Mouse (Mus musculus) frontal cortex, postnatal 25 days (tissue): ENCODE measurements around the gene Capn9.
A peak's percentile ranks its signal among the peaks of the same experiment; 100 is the strongest.

Source experiments
- DNase-seq, 2 experiments: peaks; one replicate each; pipeline ENCODE4 v3.0.0; 2022; ENCODE audit warnings: low spot score in 2 of 2

Capn9 gene

GRCm38 (mm10) chr8:124575811-124576210 lies at the start of gene Capn9:
Gene Capn9, plus strand, starts transcription at chr8:124576111.
- no peak for DNase-seq

DNA sequence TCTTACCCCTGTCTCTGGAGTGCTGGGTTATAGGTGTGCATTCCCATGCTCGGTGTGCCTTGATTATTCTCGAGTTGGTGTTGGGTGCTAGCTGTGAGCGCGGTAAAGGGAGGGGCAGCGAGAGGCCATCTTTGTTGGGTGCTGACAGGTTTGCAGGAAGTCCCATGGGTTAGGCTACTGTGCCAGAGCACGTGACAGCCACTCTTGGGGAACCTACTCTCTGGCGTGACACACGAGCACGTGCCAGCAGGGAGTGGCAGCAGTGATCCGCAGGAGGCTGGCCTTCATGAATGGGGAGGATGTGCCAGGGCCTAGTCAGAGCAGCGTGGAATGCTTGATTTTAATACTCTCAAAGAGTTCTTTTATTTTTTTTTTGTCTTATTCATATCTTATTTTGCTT lies 49.6 kb upstream of the Capn9 start:
- DNase-seq: no peak

- no peak for DNase-seq
Measured at GRCm38 (mm10) chr8:124530076-124530475, 45.8 kb upstream of the Capn9 start.

GRCm38 (mm10) chr8:124530556-124530955 lies 45.4 kb upstream of the Capn9 start:
- DNase-seq: no peak

GRCm38 (mm10) chr8:124530996-124531395 lies 44.9 kb upstream of the Capn9 start:
- no peak for DNase-seq

GRCm38 (mm10) chr8:124532626-124533025 lies 43.3 kb upstream of the Capn9 start:
- no peak for DNase-seq

DNA sequence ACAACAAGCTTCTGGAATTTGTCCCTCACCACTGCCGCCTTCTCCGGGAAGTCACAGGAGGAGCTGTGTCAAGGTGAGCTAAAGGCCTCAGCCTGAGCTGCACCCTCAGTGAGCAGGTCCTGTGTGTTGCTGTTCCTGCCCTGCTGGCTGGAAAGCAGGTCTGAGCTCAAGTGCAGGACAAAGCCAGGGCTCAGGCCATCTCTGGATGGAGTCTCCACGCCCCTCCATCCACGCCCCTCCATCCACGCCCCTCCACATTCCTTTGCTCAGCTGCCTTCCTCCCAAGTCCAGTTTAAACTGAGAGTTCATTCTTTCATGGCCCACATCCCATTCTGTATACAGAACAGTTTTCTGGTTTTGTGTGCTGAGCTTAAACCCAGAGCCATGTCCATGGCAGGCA lies 40.5 kb upstream of the Capn9 start:
- no peak for DNase-seq

GRCm38 (mm10) chr8:124540906-124541305 lies 35.0 kb upstream of the Capn9 start:
- DNase-seq: no peak

DNA sequence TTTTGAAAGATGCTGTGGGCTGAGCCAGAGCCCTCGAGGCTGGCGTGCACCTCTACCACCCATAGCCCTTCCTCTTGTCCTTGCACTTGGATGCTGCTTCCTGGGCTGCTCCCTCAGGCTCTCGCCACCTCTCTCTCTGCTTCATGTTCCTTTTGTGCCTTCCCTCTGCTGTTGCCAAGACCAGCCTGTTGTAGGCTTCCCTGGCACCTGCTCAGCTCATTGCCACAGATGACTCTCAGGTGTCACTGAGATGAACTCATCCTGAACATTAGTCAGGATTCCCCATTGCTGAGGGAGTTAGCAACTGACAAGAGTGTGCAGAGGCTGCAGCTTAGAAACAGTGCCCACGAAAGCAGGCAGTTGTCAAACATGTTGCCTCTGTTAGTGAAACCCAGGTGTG lies 33.9 kb upstream of the Capn9 start:
- no peak for DNase-seq

- DNase-seq: no peak
Measured at GRCm38 (mm10) chr8:124543272-124543671, 32.6 kb upstream of the Capn9 start.

DNA sequence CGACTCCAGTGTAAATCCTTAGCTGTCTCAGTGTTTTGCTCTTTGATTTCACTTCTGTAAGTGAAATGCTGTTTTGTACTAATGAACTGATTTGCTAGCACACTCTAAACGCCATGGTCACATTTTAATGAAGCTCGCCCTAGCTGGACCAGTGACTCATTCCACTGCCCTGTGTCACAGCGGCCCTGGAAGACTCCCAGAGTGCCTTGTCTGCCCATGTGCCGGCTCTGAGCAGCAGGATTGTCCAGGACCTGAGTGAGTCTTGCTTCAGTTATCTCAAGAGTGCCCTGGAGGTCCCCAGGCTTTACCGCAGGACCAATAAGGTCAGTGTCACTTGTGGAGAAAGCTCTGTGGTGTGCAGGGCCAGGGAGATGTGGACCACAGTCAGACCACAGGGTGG lies 29.5 kb upstream of the Capn9 start:
- no peak for DNase-seq

DNA sequence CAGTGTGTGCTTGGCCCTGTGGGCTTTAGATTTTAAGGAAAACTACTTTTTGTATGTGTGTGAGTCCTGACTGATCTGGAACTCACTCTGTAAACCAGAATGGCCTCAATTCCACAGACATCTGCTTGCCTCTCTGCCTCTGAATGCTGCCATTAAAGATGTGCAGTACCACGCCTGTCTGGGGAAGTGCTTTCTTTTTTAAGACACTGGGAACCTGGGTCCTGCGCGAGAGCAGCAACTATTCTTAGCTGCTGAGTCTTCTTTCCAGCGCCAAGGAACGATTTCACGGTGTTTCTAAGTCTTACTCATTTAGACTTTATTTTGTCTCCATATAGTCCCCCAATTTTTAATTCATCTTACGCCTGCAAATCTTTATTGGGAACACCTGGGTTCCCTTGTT lies 29.1 kb upstream of the Capn9 start:
- no peak for DNase-seq

DNA sequence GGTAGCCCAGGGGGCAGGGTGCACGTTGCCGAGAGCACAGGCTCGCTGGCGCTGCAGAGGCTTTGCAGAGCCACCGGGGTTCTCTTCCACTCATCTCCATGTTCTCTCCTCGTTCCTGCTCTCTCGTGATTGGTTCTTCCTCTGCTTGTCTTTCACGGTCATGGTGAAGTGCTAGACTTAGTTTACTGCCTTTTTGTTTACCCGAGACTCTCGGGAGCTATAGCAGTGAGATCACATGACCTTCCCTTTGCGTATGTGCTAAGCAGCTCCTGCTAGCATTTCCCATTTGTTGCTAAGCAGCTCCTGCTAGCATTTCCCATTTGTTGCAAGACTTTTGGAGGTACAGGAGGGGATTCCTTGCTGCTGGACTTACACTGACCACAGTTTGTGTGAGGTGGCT lies 28.6 kb upstream of the Capn9 start:
- no peak for DNase-seq

DNA sequence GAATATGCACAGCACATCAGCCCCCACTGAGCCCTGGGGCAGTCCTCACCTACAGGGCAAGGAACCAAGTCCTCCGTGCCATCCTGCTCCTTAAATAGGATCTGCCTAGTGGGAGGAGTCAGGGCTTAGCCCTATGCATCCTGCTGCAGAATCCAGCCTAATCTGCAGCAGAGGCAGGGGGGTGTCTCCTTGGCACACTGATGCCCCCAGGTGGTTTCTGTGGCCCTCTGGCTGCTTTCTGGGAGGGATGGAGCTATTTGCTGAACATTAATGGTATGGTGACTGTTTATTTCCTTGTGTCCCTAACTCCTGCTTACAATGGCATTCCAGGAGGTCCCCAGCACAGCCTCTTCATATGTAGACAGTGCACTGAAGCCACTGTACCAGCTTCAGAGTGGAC lies 27.7 kb upstream of the Capn9 start:
- no peak for DNase-seq

GRCm38 (mm10) chr8:124551011-124551661 lies 24.8 kb upstream of the Capn9 start:
- no peak for DNase-seq

- DNase-seq: no peak
Measured at GRCm38 (mm10) chr8:124555113-124555750, 20.7 kb upstream of the Capn9 start.

DNA sequence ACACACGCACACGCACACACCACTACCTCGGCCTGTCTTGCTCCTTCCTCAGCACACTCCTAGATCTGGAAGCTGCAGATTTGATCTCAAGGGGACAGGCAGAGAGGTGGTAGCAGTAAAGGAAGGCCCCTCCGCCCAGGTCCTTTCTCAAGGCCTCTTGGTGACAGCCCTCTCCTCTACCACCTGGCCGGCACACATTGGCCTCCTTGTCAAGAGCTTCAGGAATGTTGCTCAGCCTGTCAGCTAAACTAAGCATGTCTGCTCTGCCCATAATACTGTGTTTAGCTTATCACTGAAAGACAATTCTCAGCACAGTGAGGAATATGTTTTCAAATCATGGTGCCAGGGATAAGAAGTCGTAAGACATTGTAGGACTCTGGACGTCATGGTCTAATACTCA lies 19.7 kb upstream of the Capn9 start:
- no peak for DNase-seq

DNA sequence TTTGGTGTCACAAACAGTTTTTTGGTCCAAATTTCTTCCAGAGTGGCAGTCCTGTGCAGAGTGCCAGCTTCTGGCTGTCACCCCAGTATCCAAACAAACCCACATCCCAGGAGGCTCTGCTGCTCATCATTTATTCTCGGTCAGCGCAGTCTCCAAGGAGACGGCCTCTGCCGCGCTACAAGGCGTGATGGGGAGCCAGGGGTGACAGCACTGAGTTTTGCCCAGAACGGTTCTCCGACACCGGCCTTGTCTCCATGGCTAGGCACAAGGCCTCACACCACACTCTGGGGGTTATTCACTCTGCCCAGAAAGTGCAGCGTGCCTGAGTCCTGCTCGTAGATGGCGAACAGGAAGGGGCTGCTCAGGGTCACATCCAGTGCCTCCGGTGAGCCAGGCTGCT lies 19.3 kb upstream of the Capn9 start:
- peak in 1 of 2 experiments; percentile 36 for DNase-seq

GRCm38 (mm10) chr8:124557476-124557875 lies 18.4 kb upstream of the Capn9 start:
- DNase-seq: no peak

DNA sequence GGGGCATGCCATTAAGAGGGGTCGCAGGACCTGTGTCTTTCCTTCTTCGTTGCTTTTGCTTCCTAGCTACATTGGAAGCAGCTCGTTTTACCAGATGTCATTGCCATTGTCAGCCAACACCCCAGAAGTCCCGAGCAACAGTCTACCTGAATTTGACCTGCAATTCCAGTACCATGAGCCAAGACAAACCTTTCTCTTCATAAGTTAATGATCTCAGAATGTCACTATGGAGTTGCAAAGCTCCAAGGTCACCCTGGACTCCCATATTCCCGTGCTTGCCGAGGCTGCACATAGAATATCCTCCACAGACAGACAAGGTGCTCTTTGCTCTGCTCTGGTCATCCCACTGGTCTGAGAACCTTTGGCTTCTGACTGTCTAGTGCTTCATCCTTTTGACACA lies 8.8 kb upstream of the Capn9 start:
- DNase-seq: no peak

DNA sequence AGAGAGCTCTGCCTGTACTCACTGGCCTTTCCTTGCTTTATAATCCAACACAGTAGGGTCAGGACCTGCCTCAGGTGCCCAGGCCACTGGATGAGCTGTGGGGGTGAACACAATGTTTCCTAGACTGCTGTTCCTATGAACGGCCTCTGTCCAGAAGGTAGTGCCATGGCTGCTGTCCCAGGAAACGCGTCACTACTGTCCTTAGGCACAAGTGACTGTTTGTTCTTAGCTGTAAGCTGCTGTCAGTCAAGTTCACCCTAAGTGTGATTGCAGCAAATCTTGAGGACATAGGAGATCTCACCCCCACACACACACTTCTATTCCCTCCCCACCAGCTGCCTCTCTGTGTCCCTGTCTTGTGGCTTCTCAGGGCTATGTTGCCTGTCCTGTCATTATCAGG lies 8.3 kb upstream of the Capn9 start:
- DNase-seq: no peak

DNA sequence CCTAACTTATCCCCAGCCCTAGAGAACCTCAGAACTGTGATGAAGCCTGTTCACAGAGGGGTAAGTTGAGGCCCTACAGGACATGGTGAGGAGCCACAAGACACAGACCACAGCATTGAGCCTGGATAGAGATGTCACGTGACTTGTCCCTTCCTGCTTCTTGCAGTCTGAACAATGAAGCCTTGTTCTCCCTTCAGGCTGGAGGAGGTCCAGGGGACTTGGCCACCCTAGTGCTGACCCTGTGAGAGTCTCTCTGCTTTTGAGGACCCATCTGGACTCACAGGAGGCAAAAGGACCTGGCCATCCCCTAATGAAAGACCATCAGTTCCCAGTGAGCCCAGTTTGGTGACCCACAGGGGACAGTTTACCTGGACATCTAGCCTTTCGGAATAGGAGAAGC lies 6.8 kb upstream of the Capn9 start:
- DNase-seq: no peak

GRCm38 (mm10) chr8:124569593-124569992 lies 6.3 kb upstream of the Capn9 start, which contains the start of gene Agt:
Gene Agt, minus strand, starts transcription at chr8:124569706.
- DNase-seq: no peak
